Mouse (Mus musculus): ENCODE data around the gene Krtap4-7. TPM values are rescaled to one million over a fixed set of nuclear protein-coding genes. Genes with fewer than 3 reads are reported as not detected.
"Not testable (repeated sequence)": the region's sequence is repeated elsewhere in the genome, so short reads cannot be mapped to it uniquely, and the experiment has no call there.

Gene Krtap4-7
- total RNA-seq, 1 experiment from 2014 or later: not detected

- not testable (repeated sequence) for DNase-seq
These were observed 46.1 kb downstream of the Krtap4-7 start, which contains the start of gene Krtap9-3 for GRCm38 (mm10) chr11:99597742-99598141. Krtap9-3 (minus strand) TSS chr11:99598105.

Other genes with a start within 250 kb of the Krtap4-7 start
- gene Krt12, start 221.8 kb downstream of the Krtap4-7 start, total RNA-seq (2021): not detected in 2 replicates
- gene Krt20, start 205.9 kb downstream of the Krtap4-7 start, total RNA-seq (2021): 0.30 and 0.96 TPM in 2 replicates
- 0.30 and 6.4 TPM in 2 replicates for gene Krt23, start 151.0 kb downstream of the Krtap4-7 start, total RNA-seq (2021)
- gene Krt39, start 122.8 kb downstream of the Krtap4-7 start, total RNA-seq (2021): not detected in 2 replicates
- gene Krt40, start 100.9 kb downstream of the Krtap4-7 start, total RNA-seq (2021): not detected in 2 replicates
- gene Krtap3-3, start 93.2 kb downstream of the Krtap4-7 start, total RNA-seq (2021): not detected in 2 replicates
- not detected in 2 replicates for gene Krtap3-2, start 87.2 kb downstream of the Krtap4-7 start, total RNA-seq (2021)
- gene Gm11939, start 84.6 kb downstream of the Krtap4-7 start, total RNA-seq (2021): not detected in 2 replicates
- not detected in 2 replicates for gene Krtap3-1, start 77.5 kb downstream of the Krtap4-7 start, total RNA-seq (2021)
- gene Krtap1-5, start 63.1 kb downstream of the Krtap4-7 start, total RNA-seq (2021): not detected in 2 replicates
- gene Krtap1-4, start 60.4 kb downstream of the Krtap4-7 start, total RNA-seq (2021): not detected in 2 replicates
- gene Krtap1-3, start 52.8 kb downstream of the Krtap4-7 start, total RNA-seq (2021): not detected in 2 replicates
- not detected in 2 replicates for gene Krtap9-3, start 46.0 kb downstream of the Krtap4-7 start, total RNA-seq (2021)
- gene Gm11938, start 40.8 kb downstream of the Krtap4-7 start, total RNA-seq (2021): not detected in 2 replicates
- not detected in 2 replicates for gene Gm11937, start 33.9 kb downstream of the Krtap4-7 start, total RNA-seq (2021)
- gene Krtap2-4, start 29.2 kb downstream of the Krtap4-7 start, total RNA-seq (2021): not detected in 2 replicates
- gene Gm11562, start 23.7 kb downstream of the Krtap4-7 start, total RNA-seq (2021): not detected in 2 replicates
- gene Krtap4-1, start 15.9 kb downstream of the Krtap4-7 start, total RNA-seq (2021): not detected in 2 replicates
- not detected in 2 replicates for gene Krtap4-2, start 9.0 kb downstream of the Krtap4-7 start, total RNA-seq (2021)
- not detected in 2 replicates for gene Gm11555, start 6.1 kb upstream of the Krtap4-7 start, total RNA-seq (2021)
- gene Gm11563, start 14.9 kb upstream of the Krtap4-7 start, total RNA-seq (2021): not detected in 2 replicates
- not detected in 2 replicates for gene Krtap4-6, start 21.9 kb upstream of the Krtap4-7 start, total RNA-seq (2021)
- not detected in 2 replicates for gene Gm14190, start 46.7 kb upstream of the Krtap4-7 start, total RNA-seq (2021)
- gene Gm14180, start 90.2 kb upstream of the Krtap4-7 start, total RNA-seq (2021): not detected in 2 replicates
- gene Gm11595, start 128.8 kb upstream of the Krtap4-7 start, total RNA-seq (2021): not detected in 2 replicates
- not detected in 2 replicates for gene Krtap4-8, start 136.6 kb upstream of the Krtap4-7 start, total RNA-seq (2021)
- not detected in 2 replicates for gene Krtap4-9, start 141.1 kb upstream of the Krtap4-7 start, total RNA-seq (2021)
- not detected in 2 replicates for gene Gm11596, start 149.4 kb upstream of the Krtap4-7 start, total RNA-seq (2021)
- gene Gm11569, start 154.8 kb upstream of the Krtap4-7 start, total RNA-seq (2021): not detected in 2 replicates
- gene Gm11554, start 160.4 kb upstream of the Krtap4-7 start, total RNA-seq (2021): not detected in 2 replicates
- not detected in 2 replicates for gene Krtap4-13, start 165.8 kb upstream of the Krtap4-7 start, total RNA-seq (2021)
- not detected in 2 replicates for gene Gm11564, start 171.6 kb upstream of the Krtap4-7 start, total RNA-seq (2021)
- gene 2300003K06Rik, start 194.0 kb upstream of the Krtap4-7 start, total RNA-seq (2021): not detected in 2 replicates
- gene Krtap4-16, start 207.5 kb upstream of the Krtap4-7 start, total RNA-seq (2021): not detected in 2 replicates
- not detected in 2 replicates for gene Gm11568, start 213.8 kb upstream of the Krtap4-7 start, total RNA-seq (2021)
- not detected in 2 replicates for gene Gm11559, start 220.4 kb upstream of the Krtap4-7 start, total RNA-seq (2021)
- not detected in 2 replicates for gene Krtap9-1, start 229.3 kb upstream of the Krtap4-7 start, total RNA-seq (2021)
- gene Gm11567, start 235.1 kb upstream of the Krtap4-7 start, total RNA-seq (2021): not detected in 2 replicates